Mouse (Mus musculus): ENCODE results near the gene Pth2.

- TF ChIP-seq CHD1 (IDR thresholded peaks at IDR 0.05; ENCODE audit: low read depth, low read length) (no peak), ZNF384 (IDR thresholded peaks at IDR 0.05; ENCODE audit: low read depth, low read length) (no peak), CTCF (conservative IDR thresholded peaks at IDR 0.05 in 1 of 2, IDR thresholded peaks at IDR 0.05 in 1 of 2; ENCODE audit: low read depth in 2 of 2, low read length in 2 of 2) (no peak), RCOR1 (conservative IDR thresholded peaks at IDR 0.05; ENCODE audit: low read depth, low read length) (no peak), EP300 (IDR thresholded peaks at IDR 0.05; ENCODE audit: low read length) (no peak), NRF1 (IDR thresholded peaks at IDR 0.05; ENCODE audit: low read depth, low read length) (no peak), TCF12 (IDR thresholded peaks at IDR 0.05; ENCODE audit: low read depth, low read length) (no peak)
Measured at GRCm38 (mm10) chr7:45144368-45145174, 36.2 kb upstream of the Pth2 start.
